Mouse (Mus musculus) frontal cortex, adult 2 months (tissue): ENCODE measurements at regions not wholly inside any gene's neighbourhood (a gene's known extent, or its start where the extent isn't known, plus 50 kb on each side); places are given as distances from the start of the nearest gene placed in this dataset.

Source experiments
- DNase-seq, 2 experiments: peaks; one replicate each; pipeline ENCODE4 v3.0.0; 2022; ENCODE audit warnings: low spot score in 1 of 2; ENCODE audit errors: extremely low spot score in 1 of 2

- peak in 1 of 2 experiments; percentile 36 for DNase-seq
Measured at GRCm38 (mm10) chr13:73405720-73406629, 61.0 kb upstream of the Lpcat1 start.

- peak; percentile 14 to 59 for DNase-seq
Measured at GRCm38 (mm10) chr13:73400921-73401320, 66.1 kb upstream of the Lpcat1 start.

GRCm38 (mm10) chr13:73397033-73397432, 68.7 kb upstream of the Ndufs6 start:
- DNase-seq, result no peak

GRCm38 (mm10) chr13:73395856-73396255, 67.5 kb upstream of the Ndufs6 start:
- no peak for DNase-seq

- DNase-seq, result no peak
Measured at GRCm38 (mm10) chr13:73389051-73389450, 60.7 kb upstream of the Ndufs6 start.

- DNase-seq, result peak in 1 of 2 experiments; percentile 40
Measured at GRCm38 (mm10) chr13:73383585-73383984, 55.2 kb upstream of the Ndufs6 start.
